Mouse (Mus musculus) MEL (cell line): ENCODE measurements around the gene Prpf38b. TPM values are rescaled to one million over a fixed set of nuclear protein-coding genes. Genes with fewer than 3 reads are reported as not detected.

Source experiments
- DNase-seq: peaks from one replicate; pipeline ENCODE4 v3.0.0; 2011; ENCODE audit warnings: low read depth, low spot score
- H3K27ac ChIP-seq: 2 replicates; pipeline ENCODE4 v1.5.1; 2012; ENCODE audit warnings: low read depth, mild to moderate bottlenecking, control low read depth, low read length, moderate library complexity; ENCODE audit not compliant: control insufficient read depth
- H3K27me3 ChIP-seq, 2 experiments: fragments of 150-350 bp in 1 of 2; sonication (generic) in 1 of 2; 2 replicates each; pipeline ENCODE4 v1.6.1; 2012; ENCODE audit warnings: low read length in 2 of 2, mild to moderate bottlenecking in 2 of 2, improper control_type of control experiment in 1 of 2, moderate library complexity in 1 of 2; ENCODE audit not compliant: insufficient read depth in 2 of 2, control insufficient read depth in 1 of 2
- H3K36me3 ChIP-seq, 2 experiments: 2 replicates each; pipeline ENCODE4 v1.6.1; 2012 to 2014; ENCODE audit warnings: low read length in 2 of 2, improper control_type of control experiment in 1 of 2, inconsistent platforms in 1 of 2, mild to moderate bottlenecking in 1 of 2; ENCODE audit not compliant: insufficient read depth in 2 of 2, control insufficient read depth in 1 of 2
- H3K4me1 ChIP-seq, 2 experiments: fragments of 150-350 bp in 1 of 2; sonication (generic) in 1 of 2; 2 replicates each; pipeline ENCODE4 v1.6.1; 2012; ENCODE audit warnings: low read length in 2 of 2, improper control_type of control experiment in 1 of 2, mild to moderate bottlenecking in 1 of 2; ENCODE audit not compliant: insufficient read depth in 2 of 2, control insufficient read depth in 1 of 2
- H3K4me3 ChIP-seq, 2 experiments: fragments of 150-350 bp in 1 of 2; sonication (generic) in 1 of 2; 2 replicates each; pipeline ENCODE4 v1.5.1; 2012; ENCODE audit warnings: low read depth in 2 of 2, low read length in 2 of 2, mild to moderate bottlenecking in 2 of 2, moderate library complexity in 2 of 2, control low read depth in 1 of 2, improper control_type of control experiment in 1 of 2; ENCODE audit not compliant: control insufficient read depth in 1 of 2, insufficient read depth in 1 of 2
- H3K79me2 ChIP-seq: 2 replicates; pipeline ENCODE4 v1.6.1; 2012; ENCODE audit warnings: mild to moderate bottlenecking, low read length, moderate library complexity; ENCODE audit not compliant: control insufficient read depth, poor library complexity, insufficient read depth
- H3K9ac ChIP-seq: 2 replicates; pipeline ENCODE4 v1.6.1; 2012; ENCODE audit warnings: low read depth, mild to moderate bottlenecking, control low read depth, low read length, moderate library complexity; ENCODE audit not compliant: control insufficient read depth, poor library complexity, severe bottlenecking
- H3K9me3 ChIP-seq: fragments of 150-350 bp; sonication (generic); replicated peaks from 2 replicates; pipeline ENCODE4 v1.6.1; 2012; ENCODE audit warnings: mild to moderate bottlenecking, low read length, improper control_type of control experiment, moderate library complexity; ENCODE audit not compliant: insufficient read depth
- BHLHE40 ChIP-seq: IDR thresholded peaks from 2 replicates; pipeline ENCODE4 v1.6.1; 2012; ENCODE audit warnings: low read depth, mild to moderate bottlenecking, inconsistent platforms, low read length, improper control_type of control experiment, borderline replicate concordance
- CHD1 ChIP-seq: IDR thresholded peaks from 2 replicates; pipeline ENCODE4 v1.6.1; 2012; ENCODE audit warnings: low read depth, mild to moderate bottlenecking, inconsistent platforms, low read length, improper control_type of control experiment
- CHD2 ChIP-seq: IDR thresholded peaks from 2 replicates; pipeline ENCODE4 v1.6.1; 2011; ENCODE audit warnings: low read length, improper control_type of control experiment
- E2F4 ChIP-seq: IDR thresholded peaks from 2 replicates; pipeline ENCODE4 v1.6.1; 2011; ENCODE audit warnings: low read depth, low read length, improper control_type of control experiment, borderline replicate concordance
- ELF1 ChIP-seq: IDR thresholded peaks from 2 replicates; pipeline ENCODE4 v1.6.1; 2014; ENCODE audit warnings: low read depth, mild to moderate bottlenecking, inconsistent platforms, low read length, improper control_type of control experiment, moderate library complexity
- HCFC1 ChIP-seq: IDR thresholded peaks from 2 replicates; pipeline ENCODE4 v1.6.1; 2012; ENCODE audit warnings: low read depth, mild to moderate bottlenecking, inconsistent platforms, low read length, improper control_type of control experiment, moderate library complexity
- JUND ChIP-seq: IDR thresholded peaks from 2 replicates; pipeline ENCODE4 v1.6.1; 2011; ENCODE audit warnings: low read depth, mild to moderate bottlenecking, improper control_type of control experiment, low read length
- KAT2A ChIP-seq: conservative IDR thresholded peaks from 2 replicates; pipeline ENCODE4 v1.6.1; 2012; ENCODE audit warnings: low read depth, low read length, improper control_type of control experiment, inconsistent platforms
- MAX ChIP-seq: IDR thresholded peaks from 2 replicates; pipeline ENCODE4 v1.6.1; 2011; ENCODE audit warnings: low read length, improper control_type of control experiment
- MEF2A ChIP-seq: IDR thresholded peaks from 2 replicates; pipeline ENCODE4 v1.6.1; 2014; ENCODE audit warnings: low read depth, mild to moderate bottlenecking, inconsistent platforms, low read length, improper control_type of control experiment; ENCODE audit not compliant: poor library complexity, insufficient replicate concordance, severe bottlenecking; ENCODE audit errors: extremely low read depth
- MXI1 ChIP-seq: IDR thresholded peaks from 2 replicates; pipeline ENCODE4 v1.6.1; 2011; ENCODE audit warnings: mild to moderate bottlenecking, low read depth, low read length, improper control_type of control experiment
- MYC ChIP-seq: IDR thresholded peaks from 2 replicates; pipeline ENCODE4 v1.6.1; 2011; ENCODE audit warnings: low read depth, mild to moderate bottlenecking, low read length, improper control_type of control experiment, moderate library complexity
- NELFE ChIP-seq: IDR thresholded peaks from 2 replicates; pipeline ENCODE4 v1.6.1; 2011; ENCODE audit warnings: low read depth, low read length, improper control_type of control experiment
- NRF1 ChIP-seq: IDR thresholded peaks from 2 replicates; pipeline ENCODE4 v1.6.1; 2014; ENCODE audit warnings: low read depth, mild to moderate bottlenecking, inconsistent platforms, low read length, improper control_type of control experiment, moderate library complexity; ENCODE audit not compliant: poor library complexity, insufficient read depth, severe bottlenecking
- POLR2A ChIP-seq, 2 experiments: IDR thresholded peaks; 2 replicates each; pipeline ENCODE4 v1.6.1; 2011 to 2012; ENCODE audit warnings: low read length in 2 of 2, mild to moderate bottlenecking in 2 of 2, control low read depth in 1 of 2, improper control_type of control experiment in 1 of 2, low read depth in 1 of 2, moderate library complexity in 1 of 2; ENCODE audit not compliant: control insufficient read depth in 1 of 2, insufficient read depth in 1 of 2, poor library complexity in 1 of 2
- POLR2AphosphoS5 ChIP-seq: IDR thresholded peaks from 2 replicates; pipeline ENCODE4 v1.6.1; 2012; ENCODE audit warnings: low read depth, borderline replicate concordance, mild to moderate bottlenecking, inconsistent platforms, low read length, moderate library complexity, mixed read lengths
- RAD21 ChIP-seq: IDR thresholded peaks from 2 replicates; pipeline ENCODE4 v1.6.1; 2011; ENCODE audit warnings: mild to moderate bottlenecking, low read depth, low read length, improper control_type of control experiment
- RCOR1 ChIP-seq: IDR thresholded peaks from 2 replicates; pipeline ENCODE4 v1.6.1; 2012; ENCODE audit warnings: low read depth, mild to moderate bottlenecking, inconsistent platforms, low read length, improper control_type of control experiment
- SIN3A ChIP-seq: IDR thresholded peaks from 2 replicates; pipeline ENCODE4 v1.6.1; 2012; ENCODE audit warnings: low read length, improper control_type of control experiment, inconsistent platforms
- SMC3 ChIP-seq: IDR thresholded peaks from 2 replicates; pipeline ENCODE4 v1.6.1; 2011; ENCODE audit warnings: low read depth, low read length, improper control_type of control experiment
- TCF12 ChIP-seq: IDR thresholded peaks from 2 replicates; pipeline ENCODE4 v1.6.1; 2014; ENCODE audit warnings: low read depth, mild to moderate bottlenecking, inconsistent platforms, low read length, improper control_type of control experiment, moderate library complexity
- UBTF ChIP-seq: IDR thresholded peaks from 2 replicates; pipeline ENCODE4 v1.6.1; 2012; ENCODE audit warnings: low read depth, mild to moderate bottlenecking, inconsistent platforms, low read length, improper control_type of control experiment, moderate library complexity, borderline replicate concordance; ENCODE audit not compliant: insufficient read depth
- USF2 ChIP-seq, 2 experiments: IDR thresholded peaks; 2 replicates each; pipeline ENCODE4 v1.6.1; 2011 to 2012; ENCODE audit warnings: improper control_type of control experiment in 2 of 2, low read length in 2 of 2, borderline replicate concordance in 1 of 2, inconsistent platforms in 1 of 2, low read depth in 1 of 2, mild to moderate bottlenecking in 1 of 2; ENCODE audit not compliant: insufficient read depth in 1 of 2
- ZC3H11A ChIP-seq: IDR thresholded peaks from 2 replicates; pipeline ENCODE4 v1.6.1; 2012; ENCODE audit warnings: low read depth, mild to moderate bottlenecking, inconsistent platforms, low read length, improper control_type of control experiment
- ZKSCAN1 ChIP-seq: IDR thresholded peaks from 2 replicates; pipeline ENCODE4 v1.6.1; 2012; ENCODE audit warnings: low read depth, mild to moderate bottlenecking, inconsistent platforms, low read length, improper control_type of control experiment, moderate library complexity
- ZNF384 ChIP-seq: IDR thresholded peaks from 2 replicates; pipeline ENCODE4 v1.6.1; 2012; ENCODE audit warnings: low read depth, mild to moderate bottlenecking, inconsistent platforms, low read length, improper control_type of control experiment
- polyA plus RNA-seq, 2 experiments: library from polyadenylated mRNA; stranded (reverse) in 1 of 2; unstranded in 1 of 2; fragments of >175 nt in 1 of 2; fragments of >200 nt in 1 of 2; gene quantifications; 2 replicates each; pipeline versions ENCODE4 v1.2.1 to v1.2.4; 2012; ENCODE audit warnings: low replicate concordance in 2 of 2, low read depth in 1 of 2; ENCODE audit not compliant: insufficient read length in 2 of 2, insufficient read depth in 1 of 2, missing spikeins in 1 of 2
- total RNA-seq: library from RNA; depleted of rRNA; stranded (reverse); fragments of 300-350 nt; gene quantifications from 2 replicates; pipeline ENCODE4 v1.2.3, GENCODE M21; 2012

The Prpf38b gene
- total and polyA plus RNA-seq, 3 experiments, result 43.0 to 138 (median 128) TPM

DNA sequence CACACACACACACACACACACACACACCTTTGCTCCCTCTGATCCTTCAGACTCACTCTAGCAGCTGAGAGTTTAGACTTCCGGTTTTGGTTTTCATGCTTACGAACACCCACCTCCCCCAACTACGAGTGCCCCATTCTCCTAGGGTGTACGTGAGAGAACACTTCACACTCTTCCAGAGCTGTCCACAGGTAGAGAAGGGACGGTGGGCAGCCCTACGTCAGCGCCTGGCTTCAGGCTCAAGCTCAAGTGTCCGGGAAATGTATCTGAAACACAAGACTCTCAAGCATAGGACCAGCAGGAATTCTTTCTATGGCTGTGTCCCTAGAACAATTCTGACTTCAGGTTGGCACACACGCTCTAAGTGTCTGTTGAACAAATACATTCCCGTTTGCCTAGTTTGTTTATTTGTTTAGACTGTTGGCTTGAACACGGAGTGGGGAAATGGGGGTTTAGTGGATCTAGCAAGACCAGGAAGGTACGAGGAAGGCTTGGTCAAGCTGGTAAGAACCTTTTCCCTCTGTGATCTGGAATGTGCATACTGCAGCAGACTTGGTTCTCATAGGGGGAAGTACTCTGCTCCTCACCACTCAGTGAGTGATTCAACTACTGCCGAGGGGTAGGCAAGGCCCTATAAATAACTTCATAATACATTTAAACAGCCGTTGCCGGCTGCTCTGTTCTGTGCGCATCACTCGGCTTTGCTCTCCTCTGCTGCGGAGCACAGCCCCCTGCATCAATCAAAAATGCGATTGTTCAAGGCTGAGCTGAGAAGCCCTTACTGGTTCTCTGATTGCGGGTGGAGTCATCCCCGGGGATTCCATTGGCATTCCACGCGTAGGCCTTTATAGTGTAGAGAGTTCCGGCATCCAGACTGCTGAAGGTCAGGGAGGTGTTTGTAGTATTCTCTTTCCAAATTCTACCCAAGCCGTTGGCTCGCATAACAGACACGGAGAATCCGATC lies 30.7 kb downstream of the Prpf38b start:
- TF ChIP-seq POLR2A (IDR thresholded peaks at IDR 0.05; ENCODE audit: control insufficient read depth in 1 of 2, insufficient read depth in 1 of 2, low read depth in 1 of 2, low read length in 2 of 2, poor library complexity in 1 of 2) (no peak), POLR2AphosphoS5 (no peak), RAD21 (no peak), MXI1 (no peak), MAX (no peak), MEF2A (no peak), CHD1 (no peak), UBTF (no peak), MYC (no peak), NELFE (no peak), SMC3 (no peak), ZKSCAN1 (no peak), BHLHE40 (no peak), HCFC1 (no peak), ELF1 (no peak), E2F4 (no peak)
- Histone ChIP-seq H3K4me3 (no peak overlapping the region), H3K9ac (no peak overlapping the region), H3K4me1 (peaks cover 14% of the 10 kb centered on the region in 2 experiments), H3K27me3 (no peaks in the 10 kb centered on the region), H3K79me2 (no peaks in the 10 kb centered on the region), H3K9me3 (no peaks in the 10 kb centered on the region), H3K27ac (no peak overlapping the region), H3K36me3 (peaks cover 0 to 10% of the 10 kb centered on the region in 2 experiments; a peak in 2 of 4 replicates)
- DNase-seq, result no peak

DNA sequence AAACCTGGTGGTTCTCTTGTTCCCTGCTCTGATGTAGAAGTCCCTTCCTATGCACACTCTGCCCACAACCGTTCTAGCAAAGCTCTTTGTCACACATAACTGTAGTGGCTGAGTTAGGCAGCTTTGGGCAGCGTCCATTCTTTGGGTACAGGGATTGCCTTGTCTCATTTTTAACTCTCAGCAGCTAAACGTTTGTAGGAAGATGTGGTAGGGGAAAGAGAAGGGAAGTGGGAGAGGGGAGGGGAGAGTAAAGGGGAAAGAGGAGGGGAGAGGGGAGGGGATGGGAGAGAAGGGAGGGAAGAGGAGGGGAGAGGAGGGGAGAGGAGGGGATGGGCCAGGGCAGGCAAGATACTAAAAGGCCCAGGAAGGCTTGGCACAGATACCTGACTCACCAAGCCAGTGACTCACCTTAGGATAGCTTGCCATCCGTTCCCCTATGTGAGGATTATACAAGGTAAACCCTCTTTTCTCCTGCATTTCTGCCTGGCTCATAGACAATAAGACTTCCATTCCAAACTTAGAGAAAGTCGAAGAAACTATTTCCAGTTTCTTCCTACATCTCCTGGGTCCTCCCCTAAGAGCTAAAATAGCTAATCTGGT lies 31.6 kb downstream of the Prpf38b start:
- no peaks in the 10 kb centered on the region for H3K9me3 ChIP-seq
- peaks cover 5% of the 10 kb centered on the region in 2 experiments for H3K4me1 ChIP-seq
- no peak overlapping the region for H3K27ac ChIP-seq
- H3K79me2 ChIP-seq, result no peaks in the 10 kb centered on the region
- peaks cover 0 to 3% of the 10 kb centered on the region in 2 experiments; a peak in 2 of 4 replicates for H3K36me3 ChIP-seq
- no peak for DNase-seq
- no peaks in the 10 kb centered on the region for H3K27me3 ChIP-seq
- H3K9ac ChIP-seq, result no peak overlapping the region
- H3K4me3 ChIP-seq, result no peak overlapping the region
- TF ChIP-seq UBTF, result no peak
- TF ChIP-seq MAX, result no peak
- no peak for TF ChIP-seq POLR2A (IDR thresholded peaks at IDR 0.05; ENCODE audit: control insufficient read depth in 1 of 2, insufficient read depth in 1 of 2, low read depth in 1 of 2, low read length in 2 of 2, poor library complexity in 1 of 2)
- no peak for TF ChIP-seq JUND
- no peak for TF ChIP-seq CHD2
- TF ChIP-seq USF2 (IDR thresholded peaks at IDR 0.05; ENCODE audit: borderline replicate concordance in 1 of 2, insufficient read depth in 1 of 2, low read depth in 1 of 2, low read length in 2 of 2), result no peak
- TF ChIP-seq MYC, result no peak
- TF ChIP-seq ZC3H11A, result no peak
- TF ChIP-seq SIN3A, result no peak
- no peak for TF ChIP-seq ZNF384
- TF ChIP-seq MXI1, result no peak
- TF ChIP-seq TCF12, result no peak
- TF ChIP-seq NRF1, result no peak
- TF ChIP-seq HCFC1, result no peak
- TF ChIP-seq POLR2AphosphoS5, result no peak
- no peak for TF ChIP-seq KAT2A
- TF ChIP-seq RCOR1, result no peak
